Mouse (Mus musculus): ENCODE measurements around the gene Gpx2.
"Not testable (repeated sequence)": the region's sequence is repeated elsewhere in the genome, so short reads cannot be mapped to it uniquely, and the experiment has no call there.

Gpx2 gene

GRCm38 (mm10) chr12:76805056-76805811 lies 9.9 kb upstream of the Gpx2 start:
- in situ Hi-C loops (cut with MboI, MseI) = loop anchor here in 1 of 2 experiments (10.0 kb wide), 1 partner anchor 150 kb away; no protein-coding TSS in a partner anchor

GRCm38 (mm10) chr12:76803700-76804252 lies 8.4 kb upstream of the Gpx2 start:
- in situ Hi-C loops (cut with MboI, MseI) = loop anchor here in 1 of 2 experiments (10.0 kb wide), 1 partner anchor 149 kb away; no protein-coding TSS in a partner anchor

- in situ Hi-C loops (cut with MboI, MseI) = loop anchor here in 1 of 2 experiments (10.0 kb wide), 1 partner anchor 148 kb away; no protein-coding TSS in a partner anchor
Observed at GRCm38 (mm10) chr12:76803028-76803427, 7.7 kb upstream of the Gpx2 start.

GRCm38 (mm10) chr12:76798008-76798720 lies 2.8 kb upstream of the Gpx2 start:
- in situ Hi-C loops (cut with MboI, MseI) = loop anchor here in 1 of 2 experiments (5.0 kb wide), 1 partner anchor 151 kb away; no protein-coding TSS in a partner anchor

GRCm38 (mm10) chr12:76796938-76797539 lies 1.7 kb upstream of the Gpx2 start:
- in situ Hi-C loops (cut with MboI, MseI) = loop anchor here in 1 of 2 experiments (5.0 kb wide), 1 partner anchor 150 kb away; no protein-coding TSS in a partner anchor

- in situ Hi-C loops (cut with MboI, MseI) = not testable (repeated sequence)
Observed at GRCm38 (mm10) chr12:76792540-76792939, 2.8 kb downstream of the Gpx2 start.

- in situ Hi-C loops (cut with MboI, MseI) = no loop called here
Observed at GRCm38 (mm10) chr12:76790446-76791084, 4.8 kb downstream of the Gpx2 start.

GRCm38 (mm10) chr12:76784056-76784619 lies 11.2 kb downstream of the Gpx2 start:
- in situ Hi-C loops (cut with MboI, MseI) = loop anchor here (5.0 to 10.0 kb wide), 2 partner anchors 38 to 139 kb away; partner anchors contain the start of gene Rab15 (in 1 of the 2)

- in situ Hi-C loops (cut with MboI, MseI) = loop anchor here (5.0 to 10.0 kb wide), 2 partner anchors 41 to 136 kb away; partner anchors contain the start of gene Rab15 (in 1 of the 2)
Observed at GRCm38 (mm10) chr12:76780639-76781468, 14.5 kb downstream of the Gpx2 start.

GRCm38 (mm10) chr12:76779951-76780350 lies 15.4 kb downstream of the Gpx2 start:
- in situ Hi-C loops (cut with MboI, MseI) = loop anchor here (5.0 to 10.0 kb wide), 2 partner anchors 42 to 135 kb away; partner anchors contain the start of gene Rab15 (in 1 of the 2)

- in situ Hi-C loops (cut with MboI, MseI) = no loop called here
Observed at GRCm38 (mm10) chr12:76778305-76779083, 16.9 kb downstream of the Gpx2 start.

- in situ Hi-C loops (cut with MboI, MseI) = no loop called here
Observed at GRCm38 (mm10) chr12:76777845-76778244, 17.5 kb downstream of the Gpx2 start.

GRCm38 (mm10) chr12:76776898-76777297 lies 18.5 kb downstream of the Gpx2 start:
- in situ Hi-C loops (cut with MboI, MseI) = no loop called here

- in situ Hi-C loops (cut with MboI, MseI) = no loop called here
Observed at GRCm38 (mm10) chr12:76775132-76775531, 20.2 kb downstream of the Gpx2 start.

GRCm38 (mm10) chr12:76774652-76775051 lies 20.7 kb downstream of the Gpx2 start:
- in situ Hi-C loops (cut with MboI, MseI) = no loop called here

GRCm38 (mm10) chr12:76771540-76771939 lies 23.8 kb downstream of the Gpx2 start:
- in situ Hi-C loops (cut with MboI, MseI) = no loop called here

GRCm38 (mm10) chr12:76770841-76771500 lies 24.4 kb downstream of the Gpx2 start:
- in situ Hi-C loops (cut with MboI, MseI) = no loop called here
